Mouse (Mus musculus) hindbrain, embryonic 12.5 days (tissue): ENCODE data around the gene Grn. TPM values are rescaled to one million over a fixed set of nuclear protein-coding genes. Genes with fewer than 3 reads are reported as not detected.
"Not testable (repeated sequence)": the region's sequence is repeated elsewhere in the genome, so short reads cannot be mapped to it uniquely, and the experiment has no call there.

ENCODE experiments used
- ATAC-seq: fragments of 200-750 bp; cut with Nextera tagmentation; 2 replicates; pipeline ENCODE4 v1.8.0; 2017; ENCODE audit warnings: moderate TSS enrichment; ENCODE audit not compliant: low FRiP score
- H3K27ac ChIP-seq: fragments of 300-500 bp; sonication (generic); 2 replicates; pipeline ENCODE4 v1.5.1; 2016; ENCODE audit warnings: mild to moderate bottlenecking
- H3K27me3 ChIP-seq: fragments of 300-500 bp; sonication (generic); 2 replicates; pipeline ENCODE4 v1.6.1; 2016; ENCODE audit warnings: mild to moderate bottlenecking
- H3K36me3 ChIP-seq: fragments of 300-500 bp; sonication (generic); 2 replicates; pipeline ENCODE4 v1.6.1; 2016; ENCODE audit warnings: mild to moderate bottlenecking
- H3K4me1 ChIP-seq: fragments of 300-500 bp; sonication (generic); 2 replicates; pipeline ENCODE4 v1.6.1; 2016
- H3K4me2 ChIP-seq: fragments of 300-500 bp; sonication (generic); replicated peaks from 2 replicates; pipeline ENCODE4 v1.6.1; 2016; ENCODE audit warnings: mild to moderate bottlenecking
- H3K4me3 ChIP-seq: fragments of 300-500 bp; sonication (generic); 2 replicates; pipeline ENCODE4 v1.5.1; 2016; ENCODE audit warnings: mild to moderate bottlenecking
- H3K9ac ChIP-seq: fragments of 300-500 bp; sonication (generic); 2 replicates; pipeline ENCODE4 v1.6.1; 2016; ENCODE audit warnings: mild to moderate bottlenecking, moderate library complexity
- H3K9me3 ChIP-seq: fragments of 300-500 bp; sonication (generic); replicated peaks from 2 replicates; pipeline ENCODE4 v1.6.1; 2016; ENCODE audit warnings: mild to moderate bottlenecking
- WGBS: fragments of 180-500 bp; shearing (Covaris S2); methylation state at CpG from one replicate; pipeline ENCODE4 v1.1.7; 2016; 5-methylcytosine and 5-hydroxymethylcytosine counted together
- polyA plus RNA-seq: library from polyadenylated mRNA; unstranded; fragments of >200 nt; fragmentation: Nextera tagmentation; extraction: Ambion mirVana; gene quantifications from 2 replicates; pipeline ENCODE4 v1.2.1, GENCODE M21; 2016

The Grn gene
- polyA plus RNA-seq, result 96.9 and 101 TPM in 2 replicates

- under 1% methylated on average over 29 of the region's 29 CpGs for WGBS
- Histone ChIP-seq H3K9me3 (no peaks in the 10 kb centered on the region), H3K36me3 (peaks cover 7% of the 10 kb centered on the region), H3K27me3 (0 out of 2 replicates have a peak, but pooled peaks cover 10% of the 10 kb centered on the region), H3K4me1 (peaks cover 25% of the 10 kb centered on the region), H3K9ac (peak within 1 kb of the TSS; percentile 63), H3K4me3 (peak within 1 kb of the TSS; percentile 55), H3K4me2 (peak within 1 kb of the TSS; percentile 89), H3K27ac (peak within 1 kb of the TSS; percentile 71)
- peak; percentile 83 for ATAC-seq
These were observed at the start of gene Grn for GRCm38 (mm10) chr11:102430121-102431017. Grn (plus strand) TSS chr11:102430315.

GRCm38 (mm10) chr11:102381341-102382100 is 48.6 kb upstream of the Grn start:
- no peaks in the 10 kb centered on the region for H3K27me3 ChIP-seq
- no peaks in the 10 kb centered on the region for H3K9me3 ChIP-seq
- ATAC-seq, result no peak
- no peak overlapping the region for H3K4me2 ChIP-seq
- no peak overlapping the region for H3K27ac ChIP-seq
- peaks cover 2% of the 10 kb centered on the region for H3K4me1 ChIP-seq
- H3K9ac ChIP-seq, result no peak overlapping the region
- H3K36me3 ChIP-seq, result no peaks in the 10 kb centered on the region
- WGBS, result 38% methylated on average over 4 of the region's 4 CpGs
- H3K4me3 ChIP-seq, result no peak overlapping the region

- Histone ChIP-seq H3K9ac (no peak overlapping the region), H3K9me3 (no peaks in the 10 kb centered on the region), H3K4me1 (no peaks in the 10 kb centered on the region), H3K36me3 (no peaks in the 10 kb centered on the region), H3K27me3 (no peaks in the 10 kb centered on the region), H3K4me3 (no peak overlapping the region), H3K4me2 (no peak overlapping the region), H3K27ac (no peak overlapping the region)
- WGBS, result 89% methylated on average over 3 of the region's 3 CpGs
- ATAC-seq, result no peak
These were observed 47.3 kb upstream of the Grn start for GRCm38 (mm10) chr11:102382794-102383193.

GRCm38 (mm10) chr11:102383365-102384136 is 46.6 kb upstream of the Grn start:
- no peak overlapping the region for H3K4me3 ChIP-seq
- no peak overlapping the region for H3K4me2 ChIP-seq
- H3K36me3 ChIP-seq, result no peaks in the 10 kb centered on the region
- H3K27me3 ChIP-seq, result no peaks in the 10 kb centered on the region
- no peak overlapping the region for H3K9ac ChIP-seq
- no peaks in the 10 kb centered on the region for H3K4me1 ChIP-seq
- no peak overlapping the region for H3K27ac ChIP-seq
- WGBS, result 90% methylated on average over 1 of the region's 1 CpGs
- no peak for ATAC-seq
- H3K9me3 ChIP-seq, result no peaks in the 10 kb centered on the region

- H3K27ac ChIP-seq, result no peak overlapping the region
- H3K9me3 ChIP-seq, result no peaks in the 10 kb centered on the region
- ATAC-seq, result no peak
- no peak overlapping the region for H3K9ac ChIP-seq
- H3K4me2 ChIP-seq, result no peak overlapping the region
- H3K27me3 ChIP-seq, result no peaks in the 10 kb centered on the region
- H3K4me1 ChIP-seq, result no peaks in the 10 kb centered on the region
- H3K36me3 ChIP-seq, result no peaks in the 10 kb centered on the region
- H3K4me3 ChIP-seq, result no peak overlapping the region
- WGBS, result 81% methylated on average over 2 of the region's 2 CpGs
These were observed 45.7 kb upstream of the Grn start for GRCm38 (mm10) chr11:102384418-102384817.

GRCm38 (mm10) chr11:102385075-102385474 is 45.0 kb upstream of the Grn start:
- 63% methylated on average over 4 of the region's 4 CpGs for WGBS
- H3K4me1 ChIP-seq, result no peaks in the 10 kb centered on the region
- H3K4me3 ChIP-seq, result no peak overlapping the region
- H3K9me3 ChIP-seq, result no peaks in the 10 kb centered on the region
- H3K27me3 ChIP-seq, result no peaks in the 10 kb centered on the region
- H3K4me2 ChIP-seq, result no peak overlapping the region
- no peak overlapping the region for H3K9ac ChIP-seq
- H3K27ac ChIP-seq, result no peak overlapping the region
- H3K36me3 ChIP-seq, result no peaks in the 10 kb centered on the region
- ATAC-seq, result no peak

- Histone ChIP-seq H3K9me3 (no peaks in the 10 kb centered on the region), H3K27ac (no peak overlapping the region), H3K4me3 (no peak overlapping the region), H3K4me2 (no peak overlapping the region), H3K4me1 (no peaks in the 10 kb centered on the region), H3K9ac (no peak overlapping the region), H3K27me3 (0 out of 2 replicates have a peak, but pooled peaks cover 4% of the 10 kb centered on the region), H3K36me3 (no peaks in the 10 kb centered on the region)
- no peak for ATAC-seq
- WGBS, result 68% methylated on average over 5 of the region's 5 CpGs
These were observed 44.0 kb upstream of the Grn start for GRCm38 (mm10) chr11:102386121-102386520.

- H3K9me3 ChIP-seq, H3K27me3 ChIP-seq, H3K4me2 ChIP-seq, H3K4me3 ChIP-seq, H3K36me3 ChIP-seq, ATAC-seq, H3K27ac ChIP-seq, H3K9ac ChIP-seq: not testable (repeated sequence)
- H3K4me1 ChIP-seq, result peaks cover 17% of the 10 kb centered on the region
- 80% methylated on average over 4 of the region's 5 CpGs for WGBS
These were observed 40.7 kb upstream of the Grn start for GRCm38 (mm10) chr11:102389436-102389835.

- ATAC-seq, result peak; percentile 49
- peak overlapping the region; percentile 87 for H3K9ac ChIP-seq
- 18% methylated on average over 15 of the region's 15 CpGs for WGBS
- H3K4me2 ChIP-seq, result peak overlapping the region; percentile 62
- no peaks in the 10 kb centered on the region for H3K36me3 ChIP-seq
- H3K4me1 ChIP-seq, result peaks cover 49% of the 10 kb centered on the region
- H3K9me3 ChIP-seq, result no peaks in the 10 kb centered on the region
- peak overlapping the region; percentile 95 for H3K27ac ChIP-seq
- peak overlapping the region; percentile 76 for H3K4me3 ChIP-seq
- peaks cover 5% of the 10 kb centered on the region for H3K27me3 ChIP-seq
These were observed 37.5 kb upstream of the Grn start for GRCm38 (mm10) chr11:102392441-102393237.

GRCm38 (mm10) chr11:102393238-102393634 is 36.9 kb upstream of the Grn start, which contains the start of gene Rundc3a:
Rundc3a (plus strand) TSS chr11:102393403.
- H3K27ac ChIP-seq, result peak within 1 kb of the TSS; percentile 95
- H3K4me2 ChIP-seq, result peak within 1 kb of the TSS; percentile 62
- H3K4me3 ChIP-seq, result peak within 1 kb of the TSS; percentile 76
- peak within 1 kb of the TSS; percentile 87 for H3K9ac ChIP-seq
- no peaks in the 10 kb centered on the region for H3K36me3 ChIP-seq
- WGBS, result 0% methylated on average over 33 of the region's 34 CpGs
- H3K9me3 ChIP-seq, result no peaks in the 10 kb centered on the region
- H3K27me3 ChIP-seq, result peaks cover 11% of the 10 kb centered on the region
- peak; percentile 90 for ATAC-seq
- H3K4me1 ChIP-seq, result peaks cover 55% of the 10 kb centered on the region

- 8% methylated on average over 17 of the region's 17 CpGs for WGBS
- peak overlapping the region; percentile 87 for H3K9ac ChIP-seq
- H3K9me3 ChIP-seq, result no peaks in the 10 kb centered on the region
- peak overlapping the region; percentile 62 for H3K4me2 ChIP-seq
- H3K4me1 ChIP-seq, result peaks cover 60% of the 10 kb centered on the region
- H3K27ac ChIP-seq, result peak overlapping the region; percentile 95
- peak; percentile 58 for ATAC-seq
- peak overlapping the region; percentile 76 for H3K4me3 ChIP-seq
- no peaks in the 10 kb centered on the region for H3K36me3 ChIP-seq
- H3K27me3 ChIP-seq, result peaks cover 15% of the 10 kb centered on the region
These were observed 36.2 kb upstream of the Grn start for GRCm38 (mm10) chr11:102393719-102394420.
